Mouse (Mus musculus) lung, embryonic 16.5 days (tissue): Measurements from ENCODE around the gene Zfp689. TPM values are rescaled to one million over a fixed set of nuclear protein-coding genes. Genes with fewer than 3 reads are reported as not detected.
A peak's percentile ranks its signal among the peaks of the same experiment; 100 is the strongest.

Experiments
- ATAC-seq: fragments of 200-750 bp; cut with Nextera tagmentation; 2 replicates; pipeline ENCODE4 v1.8.0; 2017; ENCODE audit warnings: low read depth, mild to moderate bottlenecking, moderate library complexity
- H3K27ac ChIP-seq: fragments of 300-500 bp; sonication (generic); 2 replicates; pipeline ENCODE4 v1.5.1; 2014; ENCODE audit warnings: mild to moderate bottlenecking, control low read depth, low read length
- H3K27me3 ChIP-seq: fragments of 300-500 bp; sonication (generic); 2 replicates; pipeline ENCODE4 v1.6.1; 2014; ENCODE audit warnings: low read depth, low read length, mixed read lengths; ENCODE audit not compliant: control insufficient read depth, insufficient read depth
- H3K36me3 ChIP-seq: fragments of 300-500 bp; sonication (generic); 2 replicates; pipeline ENCODE4 v1.6.1; 2014; ENCODE audit warnings: low read length; ENCODE audit not compliant: control insufficient read depth, insufficient read depth
- H3K4me1 ChIP-seq: fragments of 300-500 bp; sonication (generic); replicated peaks from 2 replicates; pipeline ENCODE4 v1.6.1; 2014; ENCODE audit warnings: low read length, mixed read lengths; ENCODE audit not compliant: control insufficient read depth, insufficient read depth
- H3K4me2 ChIP-seq: fragments of 300-500 bp; sonication (generic); 2 replicates; pipeline ENCODE4 v1.6.1; 2014; ENCODE audit warnings: low read depth, low read length, control low read depth
- H3K4me3 ChIP-seq: fragments of 300-500 bp; sonication (generic); 2 replicates; pipeline ENCODE4 v1.5.1; 2014; ENCODE audit warnings: mild to moderate bottlenecking, low read length, control low read depth
- H3K9ac ChIP-seq: fragments of 300-500 bp; sonication (generic); 2 replicates; pipeline ENCODE4 v1.6.1; 2014; ENCODE audit warnings: low read length, control low read depth
- H3K9me3 ChIP-seq: fragments of 300-500 bp; sonication (generic); 2 replicates; pipeline ENCODE4 v1.6.1; 2016; ENCODE audit warnings: low read length; ENCODE audit not compliant: control insufficient read depth
- WGBS: fragments of 180-500 bp; shearing (Covaris S2); extraction: QIAGEN DNeasy Blood & Tissue Kit; methylation state at CpG from one replicate; pipeline ENCODE4 v1.1.7; 2014; 5-methylcytosine and 5-hydroxymethylcytosine counted together
- microRNA-seq: library from miRNA; unstranded; fragments of <30 nt; microRNA quantifications from one replicate; pipeline ENCODE4, GENCODE M21; 2016
- polyA plus RNA-seq: library from polyadenylated mRNA; unstranded; fragments of >200 nt; fragmentation: Nextera tagmentation; extraction: Ambion mirVana; gene quantifications from 2 replicates; pipeline ENCODE4 v1.2.1, GENCODE M21; 2015

Zfp689 gene
- polyA plus RNA-seq, 1 experiment from 2014 or later = 6.7 TPM

DNA sequence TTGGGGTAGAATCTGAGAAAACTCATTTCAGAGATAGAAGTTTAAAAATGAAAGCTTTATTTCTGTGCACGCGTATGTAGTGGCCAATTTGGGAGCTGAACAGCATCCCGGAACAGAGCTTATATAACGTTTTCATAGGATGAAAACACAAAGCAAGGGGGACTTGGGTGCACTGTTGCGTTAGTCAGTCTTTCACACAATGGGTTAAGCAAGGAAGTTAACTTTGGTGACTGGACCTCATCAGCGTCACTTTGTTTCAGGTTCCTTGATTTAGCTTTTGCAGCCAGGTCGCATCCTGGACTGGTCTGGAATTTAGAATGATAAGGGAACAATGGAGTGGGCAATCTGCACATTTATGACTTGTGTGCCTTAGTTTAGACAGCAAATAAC, 55.0 kb downstream of the Zfp689 start:
- Histone ChIP-seq H3K4me3 (peak overlapping the region; percentile 66), H3K9ac (peak overlapping the region; percentile 64), H3K27me3 (no peaks in the 10 kb centered on the region; the same call in 1 of the 2 replicates), H3K9me3 (no peaks in the 10 kb centered on the region), H3K4me2 (peak overlapping the region; percentile 76), H3K4me1 (peaks cover 8% of the 10 kb centered on the region), H3K27ac (peak overlapping the region; percentile 14), H3K36me3 (peaks cover 7% of the 10 kb centered on the region)
- 10% methylated on average over 7 of the region's 7 CpGs for WGBS
- ATAC-seq = no peak

DNA sequence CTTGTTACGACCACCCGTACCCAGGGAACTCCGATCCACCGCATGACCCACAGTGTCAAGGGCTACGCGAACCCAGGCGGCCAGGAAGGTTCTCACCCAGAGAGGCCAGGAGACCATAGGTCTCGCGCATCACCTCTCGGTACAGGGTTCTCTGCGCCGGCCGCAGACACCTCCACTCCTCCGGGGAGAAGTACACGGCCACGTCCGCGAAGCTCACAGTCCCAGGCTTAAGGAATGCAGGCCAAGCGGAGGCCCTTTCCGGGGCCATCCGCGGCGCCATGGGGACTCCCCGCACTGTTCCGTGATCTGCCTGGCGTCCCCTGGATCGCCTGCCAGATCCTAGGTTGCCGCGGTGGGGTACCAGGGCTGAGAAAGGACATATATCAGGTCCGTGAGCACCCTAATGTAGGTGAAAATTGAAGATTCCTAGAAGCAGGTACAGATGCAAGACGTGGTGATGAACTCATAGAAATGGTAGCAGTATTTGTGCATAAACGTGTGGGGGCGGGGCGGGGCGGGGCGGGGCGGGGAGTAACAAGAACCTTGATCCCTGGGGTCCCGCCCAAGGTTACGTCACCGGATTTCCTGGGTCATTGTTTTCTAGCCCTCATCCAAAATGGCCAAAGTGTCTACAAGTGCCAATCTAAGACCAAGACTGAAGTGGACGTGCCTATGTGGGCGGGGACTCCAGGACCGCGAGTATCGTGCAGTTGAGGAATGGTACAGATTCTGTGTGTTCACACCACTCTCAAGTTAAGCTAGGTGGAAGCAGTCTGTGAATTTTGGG, 55.6 kb downstream of the Zfp689 start, which contains the start of gene E430018J23Rik:
Gene E430018J23Rik, minus strand, starts transcription at position 473 of the 787 bp plus-strand sequence.
- Histone ChIP-seq H3K9ac (peak within 1 kb of the TSS; percentile 82), H3K4me2 (peak within 1 kb of the TSS; percentile 76), H3K27me3 (no peaks in the 10 kb centered on the region; the same call in 1 of the 2 replicates), H3K9me3 (no peaks in the 10 kb centered on the region), H3K36me3 (peaks cover 7% of the 10 kb centered on the region), H3K4me3 (peak within 1 kb of the TSS; percentile 66), H3K27ac (peak within 1 kb of the TSS; percentile 78), H3K4me1 (peaks cover 8% of the 10 kb centered on the region)
- WGBS = under 1% methylated on average over 43 of the region's 45 CpGs
- ATAC-seq = peak; percentile 98

DNA sequence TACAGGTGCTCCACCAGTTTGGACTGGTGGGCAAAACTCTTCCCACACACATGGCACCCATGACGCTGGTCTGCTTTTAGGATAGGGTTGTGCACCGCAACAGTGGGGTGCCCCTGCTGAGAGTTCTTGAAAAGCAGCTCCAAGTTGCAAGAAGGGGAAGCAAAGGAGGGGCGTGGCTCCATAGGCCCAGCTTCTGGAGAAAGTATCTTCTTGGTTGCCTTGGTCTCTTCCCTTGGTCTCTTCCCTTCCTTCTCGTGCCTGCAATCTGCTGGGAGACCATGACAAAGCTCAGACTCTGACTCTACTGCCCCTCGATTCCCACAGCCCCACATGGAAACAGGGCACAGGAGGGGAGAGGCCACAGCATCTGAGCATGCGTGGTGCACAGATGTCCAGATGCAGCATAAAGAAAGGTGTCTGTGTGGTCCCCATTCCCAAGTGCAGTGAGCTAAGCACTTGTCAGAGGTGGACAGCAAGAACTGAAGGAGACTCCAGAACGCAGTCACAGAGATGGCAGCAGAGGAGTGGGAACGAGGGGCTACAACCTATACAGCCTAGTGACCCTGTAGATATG, 56.6 kb downstream of the Zfp689 start:
- no peak for ATAC-seq
- Histone ChIP-seq H3K27me3 (no peaks in the 10 kb centered on the region; the same call in 1 of the 2 replicates), H3K4me1 (peaks cover 8% of the 10 kb centered on the region), H3K9me3 (no peaks in the 10 kb centered on the region), H3K4me2 (peak overlapping the region; percentile 76), H3K9ac (peak overlapping the region; percentile 82; the same call in 1 of the 2 replicates), H3K27ac (no peak overlapping the region), H3K4me3 (peak overlapping the region; percentile 66), H3K36me3 (peaks cover 7% of the 10 kb centered on the region)
- WGBS = 71% methylated on average over 8 of the region's 8 CpGs

Small RNAs within 50 kb of the gene (microRNA-seq; reads per million reads assigned to microRNA genes)
- gene Gm47278 = not detected
- not detected for gene Mir7060

Other genes with a start within 250 kb of the Zfp689 start
- gene Tbc1d10b, start 240.7 kb downstream of the Zfp689 start, polyA plus RNA-seq = 20.5 and 23.8 TPM in 2 replicates
- 47.4 and 105 TPM in 2 replicates for gene Mylpf, start 240.3 kb downstream of the Zfp689 start, polyA plus RNA-seq
- gene Zfp553, start 216.1 kb downstream of the Zfp689 start, polyA plus RNA-seq = 27.7 and 32.3 TPM in 2 replicates
- 23.2 and 23.4 TPM in 2 replicates for gene Sept1, start 216.0 kb downstream of the Zfp689 start, polyA plus RNA-seq
- gene Zfp771, start 204.9 kb downstream of the Zfp689 start, polyA plus RNA-seq = 36.9 and 48.7 TPM in 2 replicates
- gene Dctpp1, start 188.4 kb downstream of the Zfp689 start, polyA plus RNA-seq = 138 and 147 TPM in 2 replicates
- 49.6 and 54.5 TPM in 2 replicates for gene Sephs2, start 175.1 kb downstream of the Zfp689 start, polyA plus RNA-seq
- gene Itgal, start 152.9 kb downstream of the Zfp689 start, polyA plus RNA-seq = 2.1 and 3.1 TPM in 2 replicates
- 15.1 and 17.6 TPM in 2 replicates for gene Zfp768, start 103.6 kb downstream of the Zfp689 start, polyA plus RNA-seq
- gene Zfp747, start 73.1 kb downstream of the Zfp689 start, polyA plus RNA-seq = 8.4 and 9.9 TPM in 2 replicates
- gene 9130019O22Rik, start 62.0 kb downstream of the Zfp689 start, polyA plus RNA-seq = 7.3 and 8.0 TPM in 2 replicates
- 5.7 and 6.6 TPM in 2 replicates for gene E430018J23Rik, start 55.5 kb downstream of the Zfp689 start, polyA plus RNA-seq
- 9.1 and 9.3 TPM in 2 replicates for gene Zfp764, start 42.3 kb downstream of the Zfp689 start, polyA plus RNA-seq
- 24.9 and 25.3 TPM in 2 replicates for gene Zfp688, start 27.1 kb downstream of the Zfp689 start, polyA plus RNA-seq
- 38.6 and 43.3 TPM in 2 replicates for gene Prr14, start 10.5 kb upstream of the Zfp689 start, polyA plus RNA-seq
- gene Fbrs, start 30.0 kb upstream of the Zfp689 start, polyA plus RNA-seq = 9.9 and 11.1 TPM in 2 replicates
- gene Srcap, start 62.8 kb upstream of the Zfp689 start, polyA plus RNA-seq = 33.7 and 37.9 TPM in 2 replicates
- 14.6 and 15.2 TPM in 2 replicates for gene Gm42715, start 70.4 kb upstream of the Zfp689 start, polyA plus RNA-seq
- 8.4 and 8.7 TPM in 2 replicates for gene Tmem265, start 112.2 kb upstream of the Zfp689 start, polyA plus RNA-seq
- 36.9 and 40.0 TPM in 2 replicates for gene Phkg2, start 124.2 kb upstream of the Zfp689 start, polyA plus RNA-seq
- 23.6 and 23.7 TPM in 2 replicates for gene Ccdc189, start 139.4 kb upstream of the Zfp689 start, polyA plus RNA-seq
- 47.6 and 51.1 TPM in 2 replicates for gene Rnf40, start 139.6 kb upstream of the Zfp689 start, polyA plus RNA-seq
- 12.5 and 12.6 TPM in 2 replicates for gene Zfp629, start 166.6 kb upstream of the Zfp689 start, polyA plus RNA-seq